Mouse (Mus musculus): ENCODE results near the gene Pex16. TPM values are rescaled to one million over a fixed set of nuclear protein-coding genes. Genes with fewer than 3 reads are reported as not detected.

The Pex16 gene
- polyA plus RNA-seq (2017; shearing (Covaris generic)), result 10 to 100 TPM; 47.2 to 51.1 TPM

DNA sequence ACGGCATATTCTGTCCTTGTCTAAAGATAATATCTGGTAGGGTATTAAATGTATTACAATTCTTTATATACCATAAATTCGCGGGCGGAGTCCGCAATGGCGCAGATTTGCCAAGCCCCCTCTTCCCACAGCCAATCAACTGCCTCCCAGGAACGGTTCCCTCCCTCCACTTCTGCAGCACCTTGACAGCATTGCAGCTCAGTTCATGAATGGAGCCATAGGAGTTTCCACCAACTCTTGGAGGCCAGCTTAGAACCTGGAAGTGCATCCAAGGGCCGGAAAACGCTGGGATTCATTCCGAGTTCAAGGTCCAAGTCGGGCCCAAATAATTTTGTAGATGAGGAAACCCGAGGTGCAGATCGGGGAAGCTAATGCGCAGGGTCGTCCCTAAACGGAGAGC is at the start of gene Pex16, which contains the start of gene Large2:
Gene Pex16, plus strand, starts transcription at position 163 of the 400 bp plus-strand sequence.
Gene Large2, minus strand, starts transcription at position 356 of the 400 bp plus-strand sequence.

DNA sequence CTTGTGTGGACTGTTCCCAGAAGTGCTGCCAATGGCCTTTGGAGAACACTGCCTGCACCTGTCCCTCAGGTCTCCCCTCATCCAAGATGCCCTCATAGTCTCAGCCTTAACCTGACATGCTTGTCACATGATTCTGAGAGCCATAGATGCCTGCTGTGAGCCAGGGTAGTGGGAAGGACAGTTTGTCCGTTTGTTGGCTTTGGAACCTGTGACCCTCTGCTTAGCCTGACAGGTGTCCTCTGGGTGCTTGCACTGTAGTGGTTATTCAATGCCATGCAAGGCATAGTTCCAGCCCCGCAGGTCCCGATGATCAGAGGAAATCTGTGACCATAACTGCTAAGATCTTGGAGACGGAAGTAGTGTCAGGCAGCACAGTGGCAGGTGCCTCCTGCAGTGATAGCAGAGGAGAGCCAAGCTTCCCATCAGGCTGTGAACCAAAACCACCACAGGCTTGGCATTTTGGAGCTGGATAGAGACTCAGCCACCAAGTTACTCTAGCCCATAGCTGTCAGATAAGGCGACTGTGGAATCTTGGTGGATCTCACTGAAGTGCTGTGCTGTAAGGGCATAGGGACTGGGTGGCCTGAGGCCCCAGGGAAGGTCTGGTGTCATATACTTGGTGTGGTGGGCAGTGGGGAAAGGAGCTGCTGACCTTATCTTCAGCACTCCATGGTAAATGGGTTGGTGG is 7.6 kb downstream of the Pex16 start, which contains the start of gene 1700029I15Rik:
Gene 1700029I15Rik, plus strand, starts transcription at position 638 of the 688 bp plus-strand sequence.

DNA sequence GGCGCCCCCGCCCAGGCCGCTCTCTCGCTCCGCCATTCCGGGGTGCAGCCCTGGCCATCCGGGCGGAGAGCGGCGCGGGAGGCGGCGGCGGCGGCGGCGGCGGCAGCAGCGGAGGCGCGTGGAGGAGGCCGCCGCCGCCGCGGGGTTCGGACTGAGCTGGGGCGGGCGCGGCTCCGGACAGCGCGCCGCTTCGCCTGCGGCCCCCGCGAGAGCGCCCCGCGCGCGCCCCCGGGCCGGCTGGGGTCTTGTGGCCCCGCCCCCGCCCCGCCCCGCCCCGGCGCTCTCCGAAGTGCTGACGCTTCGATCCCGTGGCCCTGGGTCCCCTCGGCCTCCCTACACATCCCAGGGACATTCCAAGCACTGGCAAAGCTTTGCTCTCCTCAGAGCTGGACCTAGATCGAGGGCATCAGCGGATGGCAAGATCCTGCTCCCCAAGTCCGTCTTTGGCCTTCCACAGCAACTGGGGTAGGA is 26.6 kb downstream of the Pex16 start, which contains the start of gene Mapk8ip1:
Gene Mapk8ip1, minus strand, starts transcription at position 173 of the 471 bp plus-strand sequence.

Other genes starting within 250 kb of the Pex16 start
- 1 to 10 TPM in 1 of 2 experiments, under 1 TPM in 1; 0.47 to 1.7 TPM for gene Large2, start 193 bp downstream of the Pex16 start, polyA plus RNA-seq (2017; shearing (Covaris generic))
- 1 to 10 TPM; 7.4 to 8.3 TPM for gene 1700029I15Rik, start 7.9 kb downstream of the Pex16 start, polyA plus RNA-seq (2017; shearing (Covaris generic))
- 1 to 10 TPM; 2.6 to 4.9 TPM for gene Mapk8ip1, start 26.6 kb downstream of the Pex16 start, polyA plus RNA-seq (2017; shearing (Covaris generic))
- 10 to 100 TPM; 20.0 to 24.9 TPM for gene Cry2, start 59.4 kb downstream of the Pex16 start, polyA plus RNA-seq (2017; shearing (Covaris generic))
- gene Slc35c1, start 85.9 kb downstream of the Pex16 start, polyA plus RNA-seq (2017; shearing (Covaris generic)), result 10 to 100 TPM; 58.0 to 97.5 TPM
- gene Chst1, start 225.0 kb downstream of the Pex16 start, polyA plus RNA-seq (2017; shearing (Covaris generic)), result 1 to 10 TPM in 1 of 2 experiments, under 1 TPM in 1; 0.42 to 3.4 TPM